Mouse (Mus musculus): Measurements from ENCODE around the gene Lancl1.

- no peak for TF ChIP-seq CTCF (IDR thresholded peaks at IDR 0.05; ENCODE audit: low read depth, low read length)
- TF ChIP-seq EP300 (IDR thresholded peaks at IDR 0.05; ENCODE audit: insufficient read depth, low read depth, low read length), result no peak
- no peak for TF ChIP-seq POLR2A (IDR thresholded peaks at IDR 0.05; ENCODE audit: insufficient read depth, low read length)
Measured at GRCm38 (mm10) chr1:66957361-66957760, 81.3 kb downstream of the Lancl1 start.
